Mouse (Mus musculus) CH12.LX (cell line): ENCODE results near the gene Serpina3b.

ENCODE experiments used
- BHLHE40 ChIP-seq: IDR thresholded peaks from 2 replicates; pipeline ENCODE4 v1.6.1; 2011; ENCODE audit warnings: mild to moderate bottlenecking, low read depth, low read length, improper control_type of control experiment
- CTCF ChIP-seq, 2 experiments: IDR thresholded peaks in 1 of 2; conservative IDR thresholded peaks in 1 of 2; 2 replicates each; pipeline ENCODE4 v1.5.1; 2011 to 2012; ENCODE audit warnings: low read depth in 2 of 2, low read length in 2 of 2, improper control_type of control experiment in 1 of 2, inconsistent platforms in 1 of 2, mild to moderate bottlenecking in 1 of 2, moderate library complexity in 1 of 2
- E2F4 ChIP-seq: IDR thresholded peaks from 2 replicates; pipeline ENCODE4 v1.6.1; 2011; ENCODE audit warnings: low read depth, low read length, improper control_type of control experiment; ENCODE audit not compliant: insufficient replicate concordance
- EP300 ChIP-seq: IDR thresholded peaks from 2 replicates; pipeline ENCODE4 v1.6.1; 2011; ENCODE audit warnings: low read length, improper control_type of control experiment
- KAT2A ChIP-seq: IDR thresholded peaks from 2 replicates; pipeline ENCODE4 v1.6.1; 2012; ENCODE audit warnings: low read length, improper control_type of control experiment, inconsistent platforms; ENCODE audit not compliant: insufficient replicate concordance
- MAZ ChIP-seq: IDR thresholded peaks from 2 replicates; pipeline ENCODE4 v1.6.1; 2012; ENCODE audit warnings: low read depth, mild to moderate bottlenecking, inconsistent platforms, low read length, improper control_type of control experiment, moderate library complexity
- PAX5 ChIP-seq: IDR thresholded peaks from 2 replicates; pipeline ENCODE4 v1.6.1; 2012; ENCODE audit warnings: low read length, inconsistent platforms, mixed read lengths
- POLR2A ChIP-seq: IDR thresholded peaks from 2 replicates; pipeline ENCODE4 v1.6.1; 2011; ENCODE audit warnings: low read depth, mild to moderate bottlenecking, improper control_type of control experiment, low read length
- RAD21 ChIP-seq: IDR thresholded peaks from 2 replicates; pipeline ENCODE4 v1.6.1; 2011; ENCODE audit warnings: low read depth, mild to moderate bottlenecking, low read length, improper control_type of control experiment, moderate library complexity

GRCm38 (mm10) chr12:104151989-104152388 lies 24.2 kb downstream of the Serpina3b start:
- TF ChIP-seq POLR2A = no peak
- TF ChIP-seq BHLHE40 = no peak
- no peak for TF ChIP-seq MAZ
- TF ChIP-seq EP300 = no peak
- no peak for TF ChIP-seq PAX5
- no peak for TF ChIP-seq RAD21
- no peak for TF ChIP-seq CTCF (conservative IDR thresholded peaks at IDR 0.05 in 1 of 2, IDR thresholded peaks at IDR 0.05 in 1 of 2; ENCODE audit: low read depth in 2 of 2, low read length in 2 of 2)
- no peak for TF ChIP-seq E2F4
- no peak for TF ChIP-seq KAT2A
